Mouse (Mus musculus) kidney, postnatal 14 days (tissue): ENCODE data around the gene Tbc1d22a.

ENCODE experiments used
- DNase-seq: peaks from one replicate; pipeline ENCODE4 v3.0.0; 2022; ENCODE audit warnings: mixed read lengths

Tbc1d22a gene

GRCm38 (mm10) chr15:86411532-86412080, 197.3 kb downstream of the Tbc1d22a start:
- no peak for DNase-seq

- DNase-seq: no peak
Observed at GRCm38 (mm10) chr15:86415951-86416350, 201.7 kb downstream of the Tbc1d22a start.

GRCm38 (mm10) chr15:86418436-86418835, 204.2 kb downstream of the Tbc1d22a start:
- DNase-seq: no peak

GRCm38 (mm10) chr15:86419620-86420019, 205.4 kb downstream of the Tbc1d22a start:
- DNase-seq: no peak

GRCm38 (mm10) chr15:86422858-86423257, 208.6 kb downstream of the Tbc1d22a start:
- no peak for DNase-seq

GRCm38 (mm10) chr15:86423884-86424283, 209.6 kb downstream of the Tbc1d22a start:
- no peak for DNase-seq

GRCm38 (mm10) chr15:86424971-86425370, 210.7 kb downstream of the Tbc1d22a start:
- DNase-seq: no peak

GRCm38 (mm10) chr15:86426364-86427000, 212.2 kb downstream of the Tbc1d22a start:
- no peak for DNase-seq

GRCm38 (mm10) chr15:86427439-86427838, 213.2 kb downstream of the Tbc1d22a start:
- no peak for DNase-seq

- no peak for DNase-seq
Observed at GRCm38 (mm10) chr15:86428496-86428895, 214.2 kb downstream of the Tbc1d22a start.

- no peak for DNase-seq
Observed at GRCm38 (mm10) chr15:86429766-86430335, 215.6 kb downstream of the Tbc1d22a start.

- no peak for DNase-seq
Observed at GRCm38 (mm10) chr15:86431539-86432080, 217.4 kb downstream of the Tbc1d22a start.

- no peak for DNase-seq
Observed at GRCm38 (mm10) chr15:86432791-86433190, 218.5 kb downstream of the Tbc1d22a start.

GRCm38 (mm10) chr15:86433378-86433777, 219.1 kb downstream of the Tbc1d22a start:
- DNase-seq: peak; percentile 15

- DNase-seq: no peak
Observed at GRCm38 (mm10) chr15:86434241-86434640, 220.0 kb downstream of the Tbc1d22a start.

GRCm38 (mm10) chr15:86437346-86437745, 223.1 kb downstream of the Tbc1d22a start:
- DNase-seq: no peak

- no peak for DNase-seq
Observed at GRCm38 (mm10) chr15:86439015-86439796, 224.9 kb downstream of the Tbc1d22a start.

GRCm38 (mm10) chr15:86444271-86444670, 230.0 kb downstream of the Tbc1d22a start:
- DNase-seq: no peak

GRCm38 (mm10) chr15:86446064-86446463, 231.8 kb downstream of the Tbc1d22a start:
- DNase-seq: no peak

GRCm38 (mm10) chr15:86447251-86447650, 233.0 kb downstream of the Tbc1d22a start:
- DNase-seq: no peak

GRCm38 (mm10) chr15:86449236-86449635, 235.0 kb downstream of the Tbc1d22a start:
- DNase-seq: no peak

GRCm38 (mm10) chr15:86449794-86450193, 235.5 kb downstream of the Tbc1d22a start:
- no peak for DNase-seq

- DNase-seq: no peak
Observed at GRCm38 (mm10) chr15:86459413-86459812, 245.2 kb downstream of the Tbc1d22a start.
